Mouse (Mus musculus) stomach, embryonic 14.5 days (tissue): ENCODE measurements around the gene Ttc39b. TPM values are rescaled to one million over a fixed set of nuclear protein-coding genes. Genes with fewer than 3 reads are reported as not detected.

Source experiments
- ATAC-seq: fragments of 200-750 bp; cut with Nextera tagmentation; 2 replicates; pipeline ENCODE4 v1.8.0; 2017; ENCODE audit warnings: low read depth, moderate TSS enrichment; ENCODE audit not compliant: insufficient number of reproducible peaks, insufficient read depth, low FRiP score
- H3K27ac ChIP-seq: fragments of 300-500 bp; sonication (generic); 2 replicates; pipeline ENCODE4 v1.5.1; 2014; ENCODE audit warnings: mild to moderate bottlenecking, low read length, moderate library complexity, mixed read lengths
- H3K27me3 ChIP-seq: fragments of 300-500 bp; sonication (generic); 2 replicates; pipeline ENCODE4 v1.6.1; 2014; ENCODE audit warnings: low read length, control low read depth, mixed read lengths; ENCODE audit not compliant: control insufficient read depth, insufficient read depth
- H3K36me3 ChIP-seq: fragments of 300-500 bp; sonication (generic); 2 replicates; pipeline ENCODE4 v1.6.1; 2014; ENCODE audit warnings: mild to moderate bottlenecking, control low read depth, low read length, moderate library complexity, mixed read lengths; ENCODE audit not compliant: control insufficient read depth, insufficient read depth
- H3K4me1 ChIP-seq: fragments of 300-500 bp; sonication (generic); 2 replicates; pipeline ENCODE4 v1.6.1; 2014; ENCODE audit warnings: low read length, control low read depth, mixed read lengths; ENCODE audit not compliant: control insufficient read depth, insufficient read depth
- H3K4me2 ChIP-seq: fragments of 300-500 bp; sonication (generic); replicated peaks from 2 replicates; pipeline ENCODE4 v1.6.1; 2014; ENCODE audit warnings: low read depth, low read length, control low read depth
- H3K4me3 ChIP-seq: fragments of 300-500 bp; sonication (generic); 2 replicates; pipeline ENCODE4 v1.5.1; 2014; ENCODE audit warnings: low read depth, low read length, control low read depth
- H3K9ac ChIP-seq: fragments of 300-500 bp; sonication (generic); replicated peaks from 2 replicates; pipeline ENCODE4 v1.6.1; 2014; ENCODE audit warnings: low read depth, mild to moderate bottlenecking, control low read depth, low read length, moderate library complexity, mixed read lengths
- H3K9me3 ChIP-seq: fragments of 300-500 bp; sonication (generic); 2 replicates; pipeline ENCODE4 v1.6.1; 2016; ENCODE audit warnings: low read depth, low read length, control low read depth; ENCODE audit not compliant: control insufficient read depth
- WGBS: fragments of 180-500 bp; shearing (Covaris S2); extraction: QIAGEN DNeasy Blood & Tissue Kit; methylation state at CpG from one replicate; pipeline ENCODE4 v1.1.7; 2014; 5-methylcytosine and 5-hydroxymethylcytosine counted together
- polyA plus RNA-seq: library from polyadenylated mRNA; unstranded; fragments of >200 nt; fragmentation: Nextera tagmentation; extraction: Ambion mirVana; gene quantifications from 2 replicates; pipeline ENCODE4 v1.2.1, GENCODE M21; 2014

The Ttc39b gene
- polyA plus RNA-seq, 1 experiment from 2014 or later, result 3.1 TPM

DNA sequence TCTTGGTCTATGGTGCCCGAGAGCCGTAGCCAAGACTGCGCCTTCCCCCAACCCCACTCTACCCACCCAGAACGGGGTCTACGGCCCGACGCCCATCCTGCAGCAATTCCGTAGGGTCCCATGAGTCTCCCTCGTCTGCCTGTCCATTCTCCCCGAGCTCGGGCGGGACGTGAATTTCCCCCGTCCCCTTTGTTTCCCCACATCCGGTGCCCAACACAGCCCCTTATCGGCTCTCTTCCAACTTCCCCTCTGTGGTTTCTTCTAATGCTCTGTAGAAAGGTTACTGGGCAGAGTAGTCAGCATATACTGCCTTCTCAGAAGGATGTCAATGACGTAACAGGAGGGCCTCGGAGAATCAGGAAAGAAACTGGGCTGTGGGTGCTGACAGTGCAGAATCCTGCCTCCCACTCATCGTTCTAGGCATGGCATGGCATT lies 50.4 kb downstream of the Ttc39b start:
- Histone ChIP-seq H3K9ac (no peak overlapping the region), H3K4me1 (no peaks in the 10 kb centered on the region), H3K4me3 (no peak overlapping the region), H3K9me3 (no peaks in the 10 kb centered on the region), H3K27me3 (no peaks in the 10 kb centered on the region), H3K36me3 (no peaks in the 10 kb centered on the region), H3K27ac (no peak overlapping the region), H3K4me2 (no peak overlapping the region)
- WGBS, result 85% methylated on average over 19 of the region's 19 CpGs
- no peak for ATAC-seq

GRCm38 (mm10) chr4:83272917-83273615 lies 51.0 kb downstream of the Ttc39b start:
- Histone ChIP-seq H3K4me1 (no peaks in the 10 kb centered on the region), H3K36me3 (no peaks in the 10 kb centered on the region), H3K9me3 (no peaks in the 10 kb centered on the region), H3K27ac (no peak overlapping the region), H3K4me2 (no peak overlapping the region), H3K4me3 (no peak overlapping the region), H3K27me3 (no peaks in the 10 kb centered on the region), H3K9ac (no peak overlapping the region)
- WGBS, result 78% methylated on average over 9 of the region's 9 CpGs
- ATAC-seq, result no peak

- no peak for ATAC-seq
- no peaks in the 10 kb centered on the region for H3K27me3 ChIP-seq
- 93% methylated on average over 8 of the region's 8 CpGs for WGBS
Measured at GRCm38 (mm10) chr4:83270481-83270880, 53.6 kb downstream of the Ttc39b start.

GRCm38 (mm10) chr4:83269614-83270013 lies 54.4 kb downstream of the Ttc39b start:
- no peaks in the 10 kb centered on the region for H3K36me3 ChIP-seq
- no peak overlapping the region for H3K4me3 ChIP-seq
- 72% methylated on average over 6 of the region's 6 CpGs for WGBS

More at GRCm38 (mm10) chr4:83270481-83270880, 53.6 kb downstream of the Ttc39b start:
- no peaks in the 10 kb centered on the region for H3K36me3 ChIP-seq
- no peak overlapping the region for H3K27ac ChIP-seq
- H3K4me2 ChIP-seq, result no peak overlapping the region
- H3K4me3 ChIP-seq, result no peak overlapping the region
- H3K9me3 ChIP-seq, result no peaks in the 10 kb centered on the region
- no peak overlapping the region for H3K9ac ChIP-seq
- H3K4me1 ChIP-seq, result no peaks in the 10 kb centered on the region

DNA sequence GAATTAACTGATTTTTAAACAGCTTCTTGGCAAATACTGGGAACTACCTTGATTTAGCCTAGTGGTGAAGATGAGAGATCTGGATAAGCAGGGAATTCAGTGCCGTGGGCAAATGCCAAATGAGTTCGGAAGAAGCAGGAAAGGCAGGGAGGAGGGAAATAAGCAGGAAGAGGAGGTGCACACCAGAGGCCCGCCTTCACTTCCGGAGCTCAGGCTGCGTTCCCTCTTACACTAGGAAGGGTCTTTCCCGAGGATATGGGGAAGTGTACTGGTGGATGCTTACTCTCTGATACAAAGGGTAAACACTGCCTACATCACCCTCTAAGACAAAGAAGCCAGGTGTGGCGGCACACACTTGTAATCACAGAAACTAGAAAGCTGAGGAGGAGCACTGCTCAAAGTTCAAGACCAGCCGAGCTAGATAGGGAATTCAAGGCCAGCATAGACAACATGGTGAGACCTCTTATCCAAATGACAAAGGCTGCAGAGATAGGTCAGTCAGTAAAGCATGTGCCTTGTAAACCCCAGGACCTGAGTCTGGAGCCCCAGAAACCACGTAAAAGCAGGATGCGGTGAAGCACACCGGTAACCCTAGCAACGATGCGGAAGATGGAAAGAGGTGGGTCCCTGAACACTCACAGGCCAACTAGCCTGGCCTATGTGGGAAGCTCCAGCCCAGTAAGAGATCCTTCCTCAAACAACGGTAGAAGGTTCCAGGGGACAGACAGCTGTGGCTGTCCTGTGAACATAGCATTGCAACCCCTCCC lies 57.9 kb downstream of the Ttc39b start:
- ATAC-seq, result no peak
- Histone ChIP-seq H3K9ac (no peak overlapping the region), H3K27me3 (no peaks in the 10 kb centered on the region), H3K4me1 (no peaks in the 10 kb centered on the region), H3K36me3 (no peaks in the 10 kb centered on the region), H3K27ac (no peak overlapping the region), H3K9me3 (no peaks in the 10 kb centered on the region), H3K4me3 (no peak overlapping the region), H3K4me2 (no peak overlapping the region)
- 73% methylated on average over 14 of the region's 14 CpGs for WGBS

More at GRCm38 (mm10) chr4:83269614-83270013, 54.4 kb downstream of the Ttc39b start:
- H3K27me3 ChIP-seq, result no peaks in the 10 kb centered on the region
- no peak for ATAC-seq
- no peak overlapping the region for H3K27ac ChIP-seq
- no peak overlapping the region for H3K9ac ChIP-seq
- H3K4me2 ChIP-seq, result no peak overlapping the region
- no peaks in the 10 kb centered on the region for H3K4me1 ChIP-seq
- no peaks in the 10 kb centered on the region for H3K9me3 ChIP-seq

GRCm38 (mm10) chr4:83264832-83265231 lies 59.2 kb downstream of the Ttc39b start:
- H3K9ac ChIP-seq, result no peak overlapping the region
- no peaks in the 10 kb centered on the region for H3K36me3 ChIP-seq
- H3K4me1 ChIP-seq, result no peaks in the 10 kb centered on the region
- no peak overlapping the region for H3K27ac ChIP-seq
- no peaks in the 10 kb centered on the region for H3K27me3 ChIP-seq
- H3K4me3 ChIP-seq, result no peak overlapping the region
- no peaks in the 10 kb centered on the region for H3K9me3 ChIP-seq
- no peak overlapping the region for H3K4me2 ChIP-seq
- ATAC-seq, result no peak
- WGBS, result 92% methylated on average over 2 of the region's 2 CpGs

- no peak overlapping the region for H3K27ac ChIP-seq
- no peaks in the 10 kb centered on the region for H3K9me3 ChIP-seq
- WGBS, result 12% methylated on average over 2 of the region's 2 CpGs
- H3K4me2 ChIP-seq, result no peak overlapping the region
- no peaks in the 10 kb centered on the region for H3K4me1 ChIP-seq
- no peaks in the 10 kb centered on the region for H3K27me3 ChIP-seq
- H3K4me3 ChIP-seq, result no peak overlapping the region
- no peak overlapping the region for H3K9ac ChIP-seq
- ATAC-seq, result no peak
- no peaks in the 10 kb centered on the region for H3K36me3 ChIP-seq
Measured at GRCm38 (mm10) chr4:83261998-83262397, 62.1 kb downstream of the Ttc39b start.

DNA sequence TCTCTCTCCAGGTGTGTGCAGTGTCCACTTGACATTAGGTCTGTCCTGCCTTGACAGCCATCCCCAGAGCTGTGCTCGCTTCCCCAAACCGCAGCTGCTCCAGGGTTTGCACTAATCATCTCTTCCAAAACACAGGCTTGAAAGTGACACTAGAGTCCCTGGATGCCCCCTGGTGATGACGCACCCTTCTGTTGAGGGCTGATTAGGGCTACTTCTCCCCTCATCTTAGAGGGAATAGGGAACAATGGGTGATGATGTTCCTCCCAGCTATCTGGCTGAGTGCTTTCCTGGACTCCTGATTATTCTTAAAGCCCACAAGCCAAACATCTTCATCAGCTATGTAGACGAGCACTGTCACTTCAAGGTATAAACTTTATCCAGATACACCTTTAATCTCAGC lies 64.4 kb downstream of the Ttc39b start:
- 78% methylated on average over 4 of the region's 4 CpGs for WGBS
- no peak overlapping the region for H3K4me3 ChIP-seq
- no peak overlapping the region for H3K4me2 ChIP-seq
- no peak overlapping the region for H3K9ac ChIP-seq
- H3K4me1 ChIP-seq, result no peaks in the 10 kb centered on the region
- no peaks in the 10 kb centered on the region for H3K9me3 ChIP-seq
- H3K27ac ChIP-seq, result no peak overlapping the region
- no peak for ATAC-seq
- H3K27me3 ChIP-seq, result no peaks in the 10 kb centered on the region
- no peaks in the 10 kb centered on the region for H3K36me3 ChIP-seq
